Mouse (Mus musculus) layer of hippocampus, adult 18-20 months (tissue): ENCODE measurements around the gene Grm7. TPM values are rescaled to one million over a fixed set of nuclear protein-coding genes. Genes with fewer than 3 reads are reported as not detected.

Experiments used
- DNase-seq, 2 experiments: peaks; one replicate each; pipeline ENCODE4 v3.0.0; 2022; ENCODE audit warnings: low spot score in 2 of 2
- total RNA-seq, 2 experiments: library from RNA; stranded (reverse); gene quantifications; 2 replicates each; pipeline ENCODE4 v1.2.3; 2021

Gene Grm7
- total RNA-seq, 2 experiments from 2014 or later: 59.7 to 61.0 TPM

DNA sequence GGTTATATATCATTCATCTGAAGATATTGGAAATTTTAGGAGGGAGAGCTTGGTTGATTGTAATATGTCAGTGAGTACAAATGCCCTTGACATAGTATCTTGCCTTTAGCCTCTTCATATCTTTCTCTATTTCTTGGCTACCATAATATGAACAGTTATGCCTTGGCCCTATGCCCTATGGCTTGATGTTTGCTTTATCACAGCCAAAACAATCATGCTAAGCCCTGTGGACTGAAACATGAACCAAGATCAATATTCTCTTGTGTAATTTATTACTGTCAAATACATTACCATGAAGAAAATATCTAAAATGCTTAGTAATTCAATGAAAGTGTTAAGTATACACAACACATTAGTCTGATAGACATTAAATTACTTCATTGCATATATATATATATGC is 222.9 kb downstream of the Grm7 start:
- DNase-seq: no peak

DNA sequence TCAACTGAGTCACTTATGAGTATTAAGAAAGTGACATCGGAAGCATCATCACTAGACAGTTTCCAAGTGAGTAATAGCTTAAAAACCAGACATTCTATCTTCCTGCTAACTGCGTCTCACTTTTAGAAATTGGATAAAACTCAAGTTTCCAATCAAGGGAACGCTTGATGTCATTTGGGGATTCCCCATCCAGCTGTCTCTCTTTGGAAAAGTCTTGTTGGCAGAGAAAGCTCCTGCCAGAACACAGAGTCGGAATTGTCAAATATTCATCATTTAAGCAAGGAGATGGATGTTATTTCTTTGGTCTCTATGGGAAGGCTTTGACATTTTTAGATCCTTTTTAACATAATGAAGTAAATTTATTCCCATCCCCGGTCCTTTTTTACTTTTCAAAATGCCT is 336.6 kb downstream of the Grm7 start:
- peak; percentile 28 to 61 for DNase-seq

- no peak for DNase-seq
Observed at GRCm38 (mm10) chr6:111039099-111039498, 393.7 kb downstream of the Grm7 start.

- DNase-seq: no peak
Observed at GRCm38 (mm10) chr6:111045896-111046295, 400.5 kb downstream of the Grm7 start.

- DNase-seq: no peak
Observed at GRCm38 (mm10) chr6:111049247-111049646, 403.9 kb downstream of the Grm7 start.

DNA sequence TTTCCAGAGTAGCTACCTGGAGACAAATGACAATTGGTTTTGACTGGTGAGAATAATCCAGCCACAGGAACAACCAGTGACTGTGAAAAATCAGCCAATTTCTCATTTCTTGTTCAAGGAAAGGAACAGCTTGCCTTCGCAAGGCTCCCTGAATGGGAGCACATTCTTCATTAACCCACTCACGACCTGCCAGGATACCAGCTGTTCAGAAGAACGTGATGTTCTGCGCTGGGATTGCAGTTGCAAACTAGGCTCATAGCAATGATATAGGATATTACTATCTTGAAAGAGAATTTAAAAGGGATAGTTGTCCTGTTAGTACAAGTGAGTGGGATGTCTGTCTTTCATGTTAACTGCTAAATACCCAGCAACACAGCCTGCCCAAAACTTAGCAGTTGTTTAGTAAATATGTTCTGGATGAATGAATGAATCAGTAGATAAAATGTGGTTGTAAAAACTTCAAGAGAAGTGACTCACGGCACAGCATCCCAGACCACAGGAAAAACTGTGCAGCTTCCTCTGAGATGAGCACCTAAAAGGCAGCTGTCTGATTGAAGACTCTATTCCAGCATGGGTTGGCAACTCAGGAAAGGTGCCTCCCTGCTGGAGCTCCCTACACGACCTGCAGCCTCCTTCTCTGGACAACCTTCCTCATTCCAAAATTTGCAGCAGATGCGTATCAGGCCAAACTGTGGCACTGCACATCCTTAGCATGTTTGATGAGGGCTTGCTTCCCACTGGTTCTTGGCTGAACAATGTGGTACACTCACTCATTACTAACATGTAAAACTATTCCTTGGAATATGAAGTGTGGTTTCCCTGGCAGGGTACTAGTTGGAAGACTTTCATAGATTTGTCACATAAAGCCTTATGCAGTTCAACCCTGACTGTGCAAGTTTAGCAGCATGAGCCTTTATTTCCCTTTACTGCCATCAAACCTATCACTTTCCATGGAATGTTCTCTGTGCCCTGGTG is 408.9 kb downstream of the Grm7 start:
- DNase-seq: peak; percentile 44 to 68

DNA sequence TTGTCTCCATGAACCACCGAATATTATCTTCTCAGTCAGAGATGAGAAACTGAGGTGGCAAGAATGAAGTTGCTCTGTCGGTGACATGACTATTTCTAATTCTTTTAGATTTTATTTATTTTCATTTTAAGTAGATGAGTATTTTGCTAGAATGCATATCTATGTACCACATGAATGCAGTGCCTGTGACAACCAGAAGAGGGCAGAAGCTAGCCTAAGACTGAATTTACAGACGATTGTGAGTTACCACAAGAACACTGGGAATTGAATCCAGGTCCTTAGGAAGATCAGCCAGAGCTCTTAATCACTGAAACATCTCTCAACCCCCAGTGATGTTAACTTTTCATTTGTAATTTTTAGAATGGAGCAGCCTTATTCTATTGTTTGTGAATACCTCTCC is 412.4 kb downstream of the Grm7 start:
- DNase-seq: no peak

GRCm38 (mm10) chr6:111060004-111060403 is 414.6 kb downstream of the Grm7 start:
- no peak for DNase-seq

DNA sequence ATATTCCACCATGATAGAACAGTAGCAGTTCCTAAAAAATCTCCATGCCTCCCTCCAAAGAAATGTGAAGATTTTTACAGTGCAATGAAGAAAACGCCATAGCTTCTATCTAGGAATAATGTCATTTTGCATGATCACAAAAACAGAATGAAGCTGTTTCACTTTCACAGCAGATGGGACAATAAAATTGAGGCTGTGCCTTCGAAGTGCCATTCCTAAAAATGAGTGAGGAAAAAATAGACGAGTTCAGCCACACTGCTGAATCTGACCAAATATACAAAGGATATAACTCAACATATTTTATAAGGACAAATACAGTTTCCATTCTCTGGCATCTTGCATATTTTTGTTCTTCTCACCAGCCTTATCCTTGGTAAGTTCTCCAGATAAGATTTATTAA is 439.2 kb downstream of the Grm7 start:
- DNase-seq: peak in 1 of 2 experiments; percentile 15

DNA sequence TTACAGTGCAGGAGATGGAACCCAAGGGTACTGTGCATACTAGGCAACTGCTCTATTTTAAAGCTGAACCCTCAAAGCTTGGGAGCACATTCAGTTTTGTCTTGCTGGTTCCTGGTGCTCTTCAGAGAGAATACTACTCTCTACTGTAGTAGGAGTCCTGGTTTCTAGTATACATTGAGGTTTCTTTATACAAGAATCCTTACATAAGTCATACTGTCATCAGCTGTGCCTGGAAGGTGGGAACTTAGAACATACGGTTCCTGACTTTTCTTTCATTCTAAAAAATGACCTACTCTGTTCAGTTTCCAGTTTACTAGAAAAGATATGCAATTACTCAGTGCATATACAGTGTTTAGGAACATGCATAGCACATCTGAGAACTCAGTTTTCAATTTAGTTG is 449.4 kb downstream of the Grm7 start:
- DNase-seq: no peak

DNA sequence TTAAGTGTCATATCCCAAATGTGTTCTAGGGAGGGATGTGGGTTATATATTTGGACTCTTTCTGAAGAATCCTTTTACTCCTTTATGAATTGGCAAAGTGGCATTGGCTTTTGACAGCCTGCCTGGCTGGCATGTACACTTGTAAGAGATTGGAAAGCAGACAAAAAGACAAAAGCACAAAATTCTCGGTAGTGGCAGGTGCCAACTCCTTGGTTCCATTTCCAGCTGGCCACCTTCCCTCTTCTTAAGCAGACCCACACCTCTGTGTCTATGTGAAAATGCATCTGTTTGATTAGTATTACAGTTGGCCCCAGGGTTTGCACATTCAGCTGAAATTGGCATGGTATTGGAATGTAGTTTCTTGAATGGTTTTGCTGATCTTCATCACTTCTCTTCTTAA is 460.1 kb downstream of the Grm7 start:
- DNase-seq: no peak

- no peak for DNase-seq
Observed at GRCm38 (mm10) chr6:111161037-111161436, 515.7 kb downstream of the Grm7 start.

GRCm38 (mm10) chr6:111195333-111195732 is 550.0 kb downstream of the Grm7 start:
- DNase-seq: peak in 1 of 2 experiments; percentile 44

GRCm38 (mm10) chr6:111221083-111221729 is 575.8 kb downstream of the Grm7 start:
- DNase-seq: no peak

DNA sequence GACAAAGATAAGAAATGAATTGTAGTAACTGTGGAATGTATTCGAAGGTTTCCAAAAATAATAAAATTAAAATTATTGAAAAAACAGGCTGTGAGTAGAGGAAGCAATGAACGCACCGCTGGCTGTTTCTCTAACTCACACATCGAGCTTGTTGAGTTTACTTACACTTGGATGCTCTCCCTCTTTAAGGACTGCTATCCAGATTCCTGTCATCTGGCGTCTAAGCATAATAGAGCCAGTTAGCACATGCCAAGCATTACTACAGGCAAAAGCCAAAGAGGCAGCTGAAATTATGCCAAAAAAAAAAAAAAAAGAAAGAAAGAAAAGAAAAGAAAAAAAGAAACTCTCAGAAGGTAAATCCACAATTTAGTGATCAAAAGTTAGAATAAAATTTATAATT is 609.8 kb downstream of the Grm7 start:
- no peak for DNase-seq

DNA sequence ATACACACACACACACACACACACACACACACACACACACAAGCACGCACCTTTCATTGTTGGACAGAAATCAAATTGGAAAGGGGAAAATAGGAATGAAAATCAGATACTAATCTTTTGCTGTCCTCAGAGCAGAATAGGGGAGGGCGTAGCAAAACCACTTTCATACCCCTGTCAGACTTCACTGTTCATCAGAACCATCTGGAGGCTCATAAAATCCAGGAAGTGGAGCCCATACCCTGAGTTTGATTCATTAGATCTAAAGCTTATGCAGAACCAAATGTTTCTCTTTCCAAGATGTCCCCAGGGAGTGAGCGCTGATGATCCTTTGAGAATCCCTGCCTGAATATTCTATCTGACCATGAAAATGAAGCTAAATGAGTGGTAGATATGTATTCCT is 611.6 kb downstream of the Grm7 start:
- peak in 1 of 2 experiments; percentile 9 for DNase-seq

- no peak for DNase-seq
Observed at GRCm38 (mm10) chr6:111258256-111258655, 612.9 kb downstream of the Grm7 start.

DNA sequence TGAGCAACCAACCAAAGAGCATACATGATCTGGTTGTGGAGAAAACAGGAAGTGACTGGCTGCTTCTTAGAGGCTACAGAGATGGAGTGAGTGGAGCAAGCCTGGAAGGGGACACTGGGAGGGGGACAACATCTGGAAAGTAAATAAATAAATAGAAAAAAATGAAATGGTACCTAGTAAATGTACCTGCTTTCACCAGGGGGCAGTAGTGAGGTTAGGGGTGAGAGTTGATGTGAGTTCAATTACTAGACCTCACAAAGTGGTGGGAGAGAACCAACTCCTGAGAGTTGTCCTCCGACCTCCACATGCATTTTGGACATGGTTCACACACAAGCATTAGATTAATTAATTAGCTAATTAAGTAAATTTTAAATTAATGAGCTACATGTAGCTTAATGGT is 615.8 kb downstream of the Grm7 start:
- DNase-seq: no peak

DNA sequence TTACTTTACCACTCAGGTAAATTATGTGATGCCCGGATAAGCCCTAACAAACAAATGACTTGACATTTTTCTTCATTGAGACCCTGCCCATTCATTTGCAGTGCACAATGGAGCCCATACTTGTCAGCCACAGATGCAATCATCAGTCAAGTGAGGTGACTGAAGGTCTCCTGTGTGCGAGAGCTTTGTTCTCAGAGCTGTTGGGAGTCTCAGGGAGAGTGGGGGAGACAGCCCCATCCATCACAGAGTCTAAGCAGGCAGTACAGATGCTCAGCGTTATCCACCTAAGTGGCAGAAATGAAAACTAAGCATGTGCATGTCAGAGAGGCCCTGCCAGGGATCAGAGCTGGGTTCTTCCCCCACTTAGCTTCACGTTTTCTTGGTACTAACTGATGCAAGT is 631.3 kb downstream of the Grm7 start:
- DNase-seq: no peak

GRCm38 (mm10) chr6:111278516-111278915 is 633.1 kb downstream of the Grm7 start:
- no peak for DNase-seq

GRCm38 (mm10) chr6:111293505-111294001 is 648.2 kb downstream of the Grm7 start:
- peak in 1 of 2 experiments; percentile 12 for DNase-seq

- no peak for DNase-seq
Observed at GRCm38 (mm10) chr6:111303912-111304555, 658.7 kb downstream of the Grm7 start.
